Mouse (Mus musculus) ovary, postnatal 10 days (tissue): ENCODE results near the gene Olfr1272.
"Not testable (repeated sequence)": the region's sequence is repeated elsewhere in the genome, so short reads cannot be mapped to it uniquely, and the experiment has no call there.

ENCODE experiments used
- DNase-seq: peaks from one replicate; pipeline ENCODE4 v3.0.0; 2022; ENCODE audit warnings: low spot score

The Olfr1272 gene

GRCm38 (mm10) chr2:90292741-90293140 lies at the start of gene Olfr1272:
Gene Olfr1272 (minus strand): TSS chr2:90292841.
- no peak for DNase-seq

GRCm38 (mm10) chr2:90321900-90322299 lies 29.3 kb upstream of the Olfr1272 start, which contains the start of gene Gm13769:
Gene Gm13769 (plus strand): TSS chr2:90322200.
- not testable (repeated sequence) for DNase-seq

- no peak for DNase-seq
These were observed 21.7 kb downstream of the Olfr1272 start, which contains the start of gene Olfr1271 for GRCm38 (mm10) chr2:90270932-90271331. Gene Olfr1271 (minus strand): TSS chr2:90271032.

- no peak for DNase-seq
These were observed 35.1 kb downstream of the Olfr1272 start, which contains the start of gene Olfr142 for GRCm38 (mm10) chr2:90257492-90257891. Gene Olfr142 (minus strand): TSS chr2:90257592.
